Comparison of ENCODE assay signal across 9 mouse cellular contexts in genomic region chr8:119784141-119784574, GRCm38 (mm10). TPM values are rescaled to one million over a fixed set of nuclear protein-coding genes. Genes with fewer than 3 reads are reported as not detected.
DNase-seq lines count a peak whose midpoint lies in the region; ATAC-seq and TF ChIP-seq lines count a peak whose summit lies in the region.
"Had no signal": no experiment of that assay in that cellular context is flagged by ENCODE, and none has a peak within 500 bp of the region (broad histone marks: within the 10 kb centered on the region; RNA-seq: fewer than 3 reads in every experiment).

No protein-coding gene starts in this region.

- DNase-seq in liver, postnatal 0 days, result peak; percentile 51
- DNase-seq in liver, result no peak
- DNase-seq in thymus, postnatal 10 days (ENCODE audit: low spot score in 2 of 2), result peak; percentile 53 to 59
- DNase-seq in left cerebral cortex, adult 9 months (ENCODE audit: low spot score in 2 of 2), result no peak
- DNase-seq in kidney, postnatal 36 days, result no peak

- TF ChIP-seq EP300 in liver, postnatal 0 days (IDR thresholded peaks at IDR 0.05; ENCODE audit: low read depth), result no peak

- TF ChIP-seq CTCF in liver, postnatal 0 days (IDR thresholded peaks at IDR 0.05; ENCODE audit: low read depth), result no peak

- peak; percentile 19; the same call in 1 of the 2 replicates for ATAC-seq in liver, postnatal 0 days
- ATAC-seq in common myeloid progenitor, adult 5-6 weeks (replicated peaks; ENCODE audit: low read depth, poor library complexity, severe bottlenecking), result peak; percentile 50
- ATAC-seq in megakaryocyte progenitor cell, adult 5-6 weeks (replicated peaks; ENCODE audit: poor library complexity), result peak; percentile 51

- H3K36me3 ChIP-seq in liver, postnatal 0 days (replicated peaks; ENCODE audit: insufficient read depth, low read length), result no peaks in the 10 kb centered on the region

- H3K4me2 ChIP-seq in liver, postnatal 0 days (ENCODE audit: low read depth, low read length), result peak overlapping the region; percentile 13

- peak overlapping the region; percentile 60 for H3K27ac ChIP-seq in liver, postnatal 0 days (ENCODE audit: low read depth)
- H3K27ac ChIP-seq: liver, embryonic 14.5 days had no signal

- no peaks in the 10 kb centered on the region for H3K27me3 ChIP-seq in liver, postnatal 0 days (ENCODE audit: insufficient read depth, low read length)

- H3K9me3 ChIP-seq in liver, postnatal 0 days (ENCODE audit: low read length), result no peaks in the 10 kb centered on the region

- H3K4me3 ChIP-seq in liver, postnatal 0 days (ENCODE audit: low read depth, low read length), result no peak overlapping the region
- H3K4me3 ChIP-seq: erythroblast, embryonic 14.5 days had no signal

- no peak overlapping the region for H3K9ac ChIP-seq in liver, postnatal 0 days (replicated peaks)
- H3K9ac ChIP-seq: liver, embryonic 14.5 days had no signal

- WGBS in liver, postnatal 0 days (ENCODE audit: insufficient replicate concordance), result 42% methylated on average over 9 of the region's 9 CpGs

- H3K4me1 ChIP-seq in liver, postnatal 0 days (ENCODE audit: insufficient read depth), result no peaks in the 10 kb centered on the region

RNA-seq across cellular contexts. Expression of gene Tldc1, which starts 5.9 kb away (rescaled TPM):
- polyA plus RNA-seq in liver, postnatal 0 days (2015; fragmentation: Nextera tagmentation; extraction: Ambion mirVana), result 4.3 and 4.6 TPM in 2 replicates
- total RNA-seq in common myeloid progenitor, adult 5-6 weeks (2017), result 3.6 and 12.1 TPM in 2 replicates
- 2.6 TPM in 2 replicates for total RNA-seq in megakaryocyte progenitor cell, adult 5-6 weeks (2015)
- 3.8 and 4.2 TPM in 2 replicates for total RNA-seq in megakaryocyte progenitor cell, adult 5-6 weeks (2017)

RNA-seq across cellular contexts. Expression of gene Cotl1, which starts 56.2 kb away (rescaled TPM):
- polyA plus RNA-seq in liver, postnatal 0 days (2015; fragmentation: Nextera tagmentation; extraction: Ambion mirVana), result 28.5 and 28.8 TPM in 2 replicates
- 79.3 and 132 TPM in 2 replicates for total RNA-seq in common myeloid progenitor, adult 5-6 weeks (2017)
- total RNA-seq in megakaryocyte progenitor cell, adult 5-6 weeks (2015), result 88.7 and 123 TPM in 2 replicates
- 101 and 127 TPM in 2 replicates for total RNA-seq in megakaryocyte progenitor cell, adult 5-6 weeks (2017)

Comparison
In these comparisons a context has a peak if more than half of its experiments do, and no peak if none do; other contexts are left out.
1. DNase-seq: peak in liver, postnatal 0 days (single experiment) and thymus, postnatal 10 days (2 of 2); none in liver (single experiment), left cerebral cortex, adult 9 months (0 of 2) and kidney, postnatal 36 days (0 of 2).
2. Peak in every context shown above with its lines, with median percentiles within 50 percentile points of each other: ATAC-seq.